Mouse (Mus musculus): ENCODE measurements around the gene Rhcg. TPM values are rescaled to one million over a fixed set of nuclear protein-coding genes. Genes with fewer than 3 reads are reported as not detected.
A peak's percentile ranks its signal among the peaks of the same experiment; 100 is the strongest.

Gene Rhcg
- 43.5 and 44.2 TPM in 2 replicates for polyA plus RNA-seq (2012; rRNA removed)

DNA sequence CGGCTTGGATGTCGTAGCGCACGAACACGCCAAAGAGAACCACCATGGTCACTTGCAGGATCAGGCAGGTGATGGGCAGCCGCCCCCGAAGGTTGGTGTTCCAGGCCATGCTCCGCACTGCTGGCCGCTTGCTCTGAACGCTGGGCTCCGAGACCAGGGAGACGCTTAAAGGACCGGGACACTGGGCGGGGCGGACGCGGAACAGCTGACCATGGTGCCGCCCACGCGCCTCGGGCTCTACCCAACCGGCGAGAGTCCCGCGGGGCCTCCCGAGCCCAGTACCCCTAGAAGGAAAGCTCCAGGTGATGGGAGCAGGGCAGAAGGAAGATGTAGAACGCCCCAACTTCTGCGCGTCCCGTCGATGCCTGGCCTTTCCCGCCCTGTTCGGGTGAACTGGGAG is at the start of gene Rhcg:
Rhcg (minus strand) TSS at position 240 of the 400 bp plus-strand sequence.
- H3K27ac ChIP-seq (ENCODE audit: control insufficient read depth, insufficient read depth, low read depth, low read length) = no peak within 1 kb of the TSS
- peak within 1 kb of the TSS; percentile 54 for H3K4me3 ChIP-seq (ENCODE audit: control insufficient read depth, low read depth, low read length)
- no peak for TF ChIP-seq CTCF (IDR thresholded peaks at IDR 0.05; ENCODE audit: control insufficient read depth, insufficient read depth, insufficient replicate concordance, low read depth, low read length)
- TF ChIP-seq POLR2A (IDR thresholded peaks at IDR 0.05; ENCODE audit: control insufficient read depth, low read depth, low read length) = peak; percentile 21; the same call in 1 of the 2 replicates
- H3K27me3 ChIP-seq (ENCODE audit: control insufficient read depth, insufficient read depth, low read length) = no peaks in the 10 kb centered on the region
- peaks cover 9% of the 10 kb centered on the region for H3K4me1 ChIP-seq (ENCODE audit: control insufficient read depth, insufficient read depth, low read length)
- H3K36me3 ChIP-seq (ENCODE audit: control insufficient read depth, insufficient read depth, low read length) = no peaks in the 10 kb centered on the region

- H3K27me3 ChIP-seq (ENCODE audit: control insufficient read depth, insufficient read depth, low read length) = no peaks in the 10 kb centered on the region
- TF ChIP-seq CTCF (IDR thresholded peaks at IDR 0.05; ENCODE audit: control insufficient read depth, insufficient read depth, insufficient replicate concordance, low read depth, low read length) = no peak
- TF ChIP-seq POLR2A (IDR thresholded peaks at IDR 0.05; ENCODE audit: control insufficient read depth, low read depth, low read length) = no peak
- no peak overlapping the region for H3K4me3 ChIP-seq (ENCODE audit: control insufficient read depth, low read depth, low read length)
- no peak overlapping the region for H3K27ac ChIP-seq (ENCODE audit: control insufficient read depth, insufficient read depth, low read depth, low read length)
- H3K36me3 ChIP-seq (ENCODE audit: control insufficient read depth, insufficient read depth, low read length) = no peaks in the 10 kb centered on the region; the same call in 1 of the 2 replicates
- H3K4me1 ChIP-seq (ENCODE audit: control insufficient read depth, insufficient read depth, low read length) = no peaks in the 10 kb centered on the region
Observed at GRCm38 (mm10) chr7:79666690-79667089, 49.2 kb upstream of the Rhcg start.

DNA sequence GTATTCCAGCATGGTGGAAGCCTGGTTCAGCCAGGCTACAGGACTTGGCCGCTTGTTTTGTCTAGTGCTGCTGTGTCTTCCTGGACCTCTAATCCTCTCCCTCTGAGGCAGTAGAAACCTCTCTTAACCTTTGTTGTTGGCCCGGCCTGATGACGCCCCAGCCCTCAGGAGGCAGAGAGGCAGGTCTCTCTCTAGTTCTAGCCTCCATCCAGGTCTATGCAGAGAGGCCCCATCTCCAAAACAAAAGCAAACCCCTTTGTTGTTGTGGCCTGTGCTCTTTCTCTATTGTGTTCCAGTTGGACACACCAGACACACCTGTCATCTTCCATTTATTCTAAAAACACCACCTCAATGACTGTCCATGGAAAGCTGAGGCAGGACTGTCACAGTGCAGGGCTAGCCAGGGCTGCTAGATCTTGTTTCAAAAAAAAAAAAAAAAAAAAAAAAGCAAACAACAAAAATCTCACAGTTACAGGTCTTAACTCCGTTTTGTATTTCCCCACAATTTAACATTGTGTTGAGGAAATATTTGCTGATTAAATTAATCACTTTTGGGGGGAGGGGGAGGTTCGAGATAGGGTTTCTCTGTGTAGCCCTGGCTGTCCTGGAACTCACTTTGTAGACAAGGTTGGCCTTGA is 43.9 kb upstream of the Rhcg start:
- peak overlapping the region; percentile 94 for H3K4me3 ChIP-seq (ENCODE audit: control insufficient read depth, low read depth, low read length)
- no peaks in the 10 kb centered on the region for H3K27me3 ChIP-seq (ENCODE audit: control insufficient read depth, insufficient read depth, low read length)
- no peaks in the 10 kb centered on the region for H3K36me3 ChIP-seq (ENCODE audit: control insufficient read depth, insufficient read depth, low read length)
- peaks cover 9% of the 10 kb centered on the region for H3K4me1 ChIP-seq (ENCODE audit: control insufficient read depth, insufficient read depth, low read length)
- no peak overlapping the region for H3K27ac ChIP-seq (ENCODE audit: control insufficient read depth, insufficient read depth, low read depth, low read length)
- TF ChIP-seq CTCF (IDR thresholded peaks at IDR 0.05; ENCODE audit: control insufficient read depth, insufficient read depth, insufficient replicate concordance, low read depth, low read length) (no peak), POLR2A (IDR thresholded peaks at IDR 0.05; ENCODE audit: control insufficient read depth, low read depth, low read length) (no peak)

- no peaks in the 10 kb centered on the region for H3K27me3 ChIP-seq (ENCODE audit: control insufficient read depth, insufficient read depth, low read length)
- H3K4me3 ChIP-seq (ENCODE audit: control insufficient read depth, low read depth, low read length) = peak overlapping the region; percentile 94
- H3K27ac ChIP-seq (ENCODE audit: control insufficient read depth, insufficient read depth, low read depth, low read length) = peak overlapping the region; percentile 76
- no peak; the same call in 1 of the 2 replicates for TF ChIP-seq POLR2A (IDR thresholded peaks at IDR 0.05; ENCODE audit: control insufficient read depth, low read depth, low read length)
- TF ChIP-seq CTCF (IDR thresholded peaks at IDR 0.05; ENCODE audit: control insufficient read depth, insufficient read depth, insufficient replicate concordance, low read depth, low read length) = no peak
- H3K4me1 ChIP-seq (ENCODE audit: control insufficient read depth, insufficient read depth, low read length) = peaks cover 9% of the 10 kb centered on the region
- H3K36me3 ChIP-seq (ENCODE audit: control insufficient read depth, insufficient read depth, low read length) = no peaks in the 10 kb centered on the region
Observed at GRCm38 (mm10) chr7:79660291-79661150, 43.1 kb upstream of the Rhcg start.

DNA sequence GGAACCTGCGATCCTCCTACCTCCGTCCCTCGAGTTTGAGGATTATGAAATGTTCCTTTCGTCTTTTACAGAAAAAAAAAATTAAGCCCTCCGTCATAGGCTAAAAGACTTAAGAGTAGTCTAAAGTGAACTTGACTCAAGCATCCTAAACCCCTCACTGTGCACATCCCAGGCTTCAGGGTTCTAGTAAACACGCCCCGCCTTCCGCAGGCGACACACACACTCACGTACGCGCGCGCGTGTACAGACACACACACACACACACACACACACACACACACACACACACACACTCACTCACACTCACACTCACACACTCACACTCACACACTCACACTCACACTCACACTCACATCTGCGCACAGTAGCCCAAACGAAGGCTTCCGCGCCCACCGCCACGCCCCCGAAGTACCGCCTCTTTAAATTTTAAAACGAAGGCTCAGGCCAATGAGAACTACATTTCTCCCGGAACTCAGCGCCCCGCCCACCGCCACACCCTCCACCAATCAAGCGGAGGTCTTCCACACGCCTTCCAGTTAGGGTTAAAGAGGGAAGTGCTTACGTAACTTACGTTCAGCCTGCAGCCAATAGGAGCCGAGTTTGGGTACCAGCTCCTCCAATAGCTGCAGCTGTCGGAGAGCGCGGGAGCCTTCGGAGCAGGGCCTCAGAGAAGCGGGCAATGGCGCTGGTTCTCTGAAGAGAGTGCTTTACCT is 42.3 kb upstream of the Rhcg start, which contains the start of gene Ticrr:
Ticrr (plus strand) TSS at position 619 of the 713 bp plus-strand sequence.
- H3K4me1 ChIP-seq (ENCODE audit: control insufficient read depth, insufficient read depth, low read length) = peaks cover 9% of the 10 kb centered on the region
- H3K36me3 ChIP-seq (ENCODE audit: control insufficient read depth, insufficient read depth, low read length) = no peaks in the 10 kb centered on the region
- H3K27ac ChIP-seq (ENCODE audit: control insufficient read depth, insufficient read depth, low read depth, low read length) = peak within 1 kb of the TSS; percentile 76
- peak within 1 kb of the TSS; percentile 94 for H3K4me3 ChIP-seq (ENCODE audit: control insufficient read depth, low read depth, low read length)
- no peak for TF ChIP-seq POLR2A (IDR thresholded peaks at IDR 0.05; ENCODE audit: control insufficient read depth, low read depth, low read length)
- TF ChIP-seq CTCF (IDR thresholded peaks at IDR 0.05; ENCODE audit: control insufficient read depth, insufficient read depth, insufficient replicate concordance, low read depth, low read length) = no peak
- H3K27me3 ChIP-seq (ENCODE audit: control insufficient read depth, insufficient read depth, low read length) = no peaks in the 10 kb centered on the region

GRCm38 (mm10) chr7:79654586-79654985 is 37.1 kb upstream of the Rhcg start:
- Histone ChIP-seq H3K4me3 (ENCODE audit: control insufficient read depth, low read depth, low read length) (no peak overlapping the region), H3K4me1 (ENCODE audit: control insufficient read depth, insufficient read depth, low read length) (peaks cover 3% of the 10 kb centered on the region), H3K36me3 (ENCODE audit: control insufficient read depth, insufficient read depth, low read length) (no peaks in the 10 kb centered on the region), H3K27me3 (ENCODE audit: control insufficient read depth, insufficient read depth, low read length) (no peaks in the 10 kb centered on the region), H3K27ac (ENCODE audit: control insufficient read depth, insufficient read depth, low read depth, low read length) (no peak overlapping the region)
- TF ChIP-seq CTCF (IDR thresholded peaks at IDR 0.05; ENCODE audit: control insufficient read depth, insufficient read depth, insufficient replicate concordance, low read depth, low read length) (no peak), POLR2A (IDR thresholded peaks at IDR 0.05; ENCODE audit: control insufficient read depth, low read depth, low read length) (no peak)

Data from testis, adult 2 months (tissue).